Mouse (Mus musculus): ENCODE data around the gene Bcar1.

GRCm38 (mm10) chr8:111773057-111773456 lies 29.4 kb upstream of the Bcar1 start:
- TF ChIP-seq ZC3H11A (IDR thresholded peaks at IDR 0.05; ENCODE audit: borderline replicate concordance, low read depth, low read length) (no peak), MAFK (IDR thresholded peaks at IDR 0.05; ENCODE audit: insufficient read depth, low read depth, low read length) (no peak), ZNF384 (IDR thresholded peaks at IDR 0.05; ENCODE audit: low read depth, low read length) (no peak)

Measured in ES-E14 (cell line).